Mouse (Mus musculus): ENCODE measurements around the gene Bola2. TPM values are rescaled to one million over a fixed set of nuclear protein-coding genes. Genes with fewer than 3 reads are reported as not detected.

The Bola2 gene
- total and polyA plus RNA-seq, 3 experiments, result 44.1 to 104 (median 101) TPM

DNA sequence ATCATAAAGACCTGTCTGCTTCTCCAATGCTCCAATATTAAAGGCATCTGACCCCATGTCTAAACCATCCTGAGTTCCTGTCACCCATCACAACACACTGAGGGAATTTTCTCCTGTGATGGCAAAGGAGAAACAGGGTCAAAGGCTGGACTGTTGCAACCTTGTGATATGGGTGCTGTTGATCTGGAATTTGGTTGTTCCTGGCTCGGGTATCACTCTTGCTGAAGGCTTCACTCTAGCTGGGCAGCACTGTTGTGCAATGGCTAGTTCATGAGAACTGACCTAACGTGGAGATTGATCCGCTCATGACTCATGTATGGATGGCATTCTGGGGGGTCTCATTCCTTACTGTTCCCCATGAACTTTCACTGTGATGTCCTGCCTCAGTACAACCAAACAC is 6.2 kb upstream of the Bola2 start:
- DNase-seq, result no peak

DNA sequence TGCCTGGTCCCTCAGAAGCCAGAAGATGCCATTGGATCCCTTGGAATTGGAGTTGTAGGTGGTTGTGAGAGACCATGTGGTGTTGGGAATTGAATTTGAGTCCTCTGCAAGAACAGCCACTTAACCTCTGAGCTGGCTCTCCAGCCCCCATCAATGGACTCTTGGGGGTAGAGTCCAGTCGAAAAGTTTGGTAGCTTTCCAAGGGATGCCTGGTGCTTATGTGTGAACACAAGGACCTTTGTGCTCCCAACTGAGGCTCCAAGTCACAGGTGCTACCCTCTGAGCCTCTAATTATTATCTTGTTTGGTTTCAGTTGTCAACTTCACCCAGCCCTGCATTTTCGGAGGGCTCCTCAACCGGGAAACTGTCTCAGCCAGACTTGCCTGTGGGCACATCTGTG is 4.5 kb upstream of the Bola2 start:
- DNase-seq, result no peak

GRCm38 (mm10) chr7:126691676-126692075 is 3.5 kb upstream of the Bola2 start:
- no peak for DNase-seq

- no peak for DNase-seq
Observed at GRCm38 (mm10) chr7:126692426-126692825, 2.8 kb upstream of the Bola2 start.

- peak; percentile 86 for DNase-seq
Observed at GRCm38 (mm10) chr7:126693256-126693655, 1.9 kb upstream of the Bola2 start.

GRCm38 (mm10) chr7:126693781-126694180 is 1.4 kb upstream of the Bola2 start:
- DNase-seq, result no peak

DNA sequence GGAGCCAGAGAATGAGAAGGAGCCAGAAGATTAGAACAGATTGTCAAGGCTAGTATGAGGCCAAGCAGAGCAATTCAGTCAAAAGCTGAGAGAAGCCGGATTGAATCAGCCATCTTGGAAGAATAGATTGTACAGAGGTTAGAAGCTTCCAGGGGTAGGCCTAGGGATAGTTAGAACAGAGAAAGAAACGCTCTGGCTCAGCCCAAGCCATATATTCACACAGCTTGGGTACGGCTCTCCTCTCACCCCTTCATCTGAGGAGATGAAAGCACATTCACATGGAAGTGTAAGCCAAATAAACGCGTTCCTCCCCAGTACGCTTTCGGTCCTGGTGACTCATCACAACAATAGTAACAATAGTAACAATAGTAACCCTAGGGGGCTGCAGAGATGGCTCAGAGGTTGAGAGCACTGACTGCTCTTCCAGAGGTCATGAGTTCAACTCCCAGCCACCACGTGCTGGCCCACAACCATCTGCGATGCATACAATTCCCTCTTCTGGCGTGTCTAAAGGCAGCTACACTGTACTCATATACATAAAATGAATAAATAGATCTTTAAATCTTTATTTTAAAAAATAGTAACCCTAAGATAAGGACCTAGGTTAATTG is 655 bp upstream of the Bola2 start:
- DNase-seq, result no peak

GRCm38 (mm10) chr7:126695631-126696207 is 518 bp downstream of the Bola2 start, which contains the start of gene Slx1b:
TSS of gene Slx1b (minus strand) at chr7:126695784.
- DNase-seq, result peak; percentile 97

- DNase-seq, result no peak
Observed at GRCm38 (mm10) chr7:126696303-126696702, 1.1 kb downstream of the Bola2 start.

DNA sequence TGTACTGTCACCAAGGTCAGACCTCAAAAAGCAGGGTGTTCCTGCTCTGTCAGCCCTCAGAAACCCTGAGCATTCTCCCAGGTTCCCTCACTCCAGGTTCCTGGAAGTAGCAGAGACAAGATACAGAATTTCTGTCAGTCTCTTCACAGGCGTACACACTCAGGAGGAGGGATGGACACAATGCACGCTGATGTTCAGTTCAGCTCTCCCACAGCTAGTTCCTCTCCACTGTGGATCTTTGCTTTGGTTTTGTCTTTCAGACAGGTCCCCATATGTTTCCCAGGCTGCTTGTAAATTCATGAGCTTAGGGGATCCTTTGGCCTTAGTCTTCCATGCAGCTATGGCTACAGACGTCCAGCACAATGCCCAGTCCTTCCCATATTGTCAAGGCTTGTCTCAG is 1.7 kb downstream of the Bola2 start:
- no peak for DNase-seq

DNA sequence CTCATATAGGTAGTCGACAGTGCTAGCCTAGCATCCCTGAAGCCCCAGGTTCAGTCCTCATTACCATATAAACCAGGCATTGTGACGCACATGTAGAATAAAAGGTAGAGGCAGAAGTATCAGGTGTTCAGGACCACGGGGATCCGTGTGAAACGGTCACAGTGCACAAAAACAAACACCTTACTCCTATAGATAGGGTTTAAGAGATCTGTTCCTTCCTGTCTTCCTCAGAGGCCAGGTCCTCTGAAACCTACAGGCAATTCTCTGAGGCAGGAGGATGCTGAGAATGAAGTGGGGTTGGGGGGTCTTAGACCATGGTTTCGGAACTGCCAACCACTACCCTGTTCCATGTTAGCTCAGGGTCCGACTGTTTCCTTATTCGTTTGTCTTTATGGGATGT is 2.6 kb downstream of the Bola2 start:
- DNase-seq, result no peak

DNA sequence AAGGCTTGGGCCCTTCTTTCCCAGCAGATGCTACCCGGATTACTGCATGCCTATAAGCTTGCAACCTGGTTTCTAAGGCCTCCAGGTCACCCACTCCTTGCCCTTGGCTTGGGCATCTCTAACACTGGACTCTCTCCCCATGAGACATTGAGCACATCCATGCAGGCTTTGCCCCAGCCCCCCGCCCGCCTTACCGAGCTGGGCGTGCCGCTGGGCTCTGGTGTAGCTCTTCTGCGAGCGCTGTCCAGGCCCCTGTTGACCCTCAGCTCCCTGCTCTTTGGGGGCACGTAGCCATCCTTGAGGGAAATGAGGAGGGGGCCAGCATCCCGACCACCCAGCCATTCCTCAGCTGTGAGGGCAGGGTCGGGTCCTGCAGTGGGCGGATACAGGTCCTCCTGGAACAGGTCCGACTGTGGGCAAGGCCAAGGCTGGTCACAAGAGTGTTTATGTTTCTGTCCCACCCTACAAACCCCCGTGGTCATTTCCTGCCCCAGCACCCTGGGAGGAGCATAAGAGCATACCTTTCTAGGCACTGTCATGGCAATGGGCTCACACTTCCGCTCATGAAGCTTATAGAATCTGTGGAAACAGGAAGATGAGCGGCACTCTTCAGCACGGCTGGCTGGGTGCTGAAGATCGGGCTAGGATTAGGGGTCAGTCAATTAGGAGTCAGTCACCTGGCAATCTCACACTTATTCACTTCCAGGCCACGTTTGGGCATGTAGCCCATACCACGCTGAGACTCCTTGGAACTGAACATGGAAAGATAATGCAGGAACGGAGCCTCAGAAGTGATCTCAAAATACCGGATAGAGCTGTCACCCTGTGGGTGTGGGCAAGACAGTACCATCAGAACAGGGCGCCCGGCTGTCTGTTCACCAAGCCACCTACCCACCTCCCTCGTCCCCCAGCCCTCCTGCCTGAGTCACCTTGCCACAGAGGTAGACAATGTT is 5.1 kb downstream of the Bola2 start:
- DNase-seq, result no peak

- DNase-seq, result peak; percentile 83
Observed at GRCm38 (mm10) chr7:126701070-126701469, 5.9 kb downstream of the Bola2 start.

DNA sequence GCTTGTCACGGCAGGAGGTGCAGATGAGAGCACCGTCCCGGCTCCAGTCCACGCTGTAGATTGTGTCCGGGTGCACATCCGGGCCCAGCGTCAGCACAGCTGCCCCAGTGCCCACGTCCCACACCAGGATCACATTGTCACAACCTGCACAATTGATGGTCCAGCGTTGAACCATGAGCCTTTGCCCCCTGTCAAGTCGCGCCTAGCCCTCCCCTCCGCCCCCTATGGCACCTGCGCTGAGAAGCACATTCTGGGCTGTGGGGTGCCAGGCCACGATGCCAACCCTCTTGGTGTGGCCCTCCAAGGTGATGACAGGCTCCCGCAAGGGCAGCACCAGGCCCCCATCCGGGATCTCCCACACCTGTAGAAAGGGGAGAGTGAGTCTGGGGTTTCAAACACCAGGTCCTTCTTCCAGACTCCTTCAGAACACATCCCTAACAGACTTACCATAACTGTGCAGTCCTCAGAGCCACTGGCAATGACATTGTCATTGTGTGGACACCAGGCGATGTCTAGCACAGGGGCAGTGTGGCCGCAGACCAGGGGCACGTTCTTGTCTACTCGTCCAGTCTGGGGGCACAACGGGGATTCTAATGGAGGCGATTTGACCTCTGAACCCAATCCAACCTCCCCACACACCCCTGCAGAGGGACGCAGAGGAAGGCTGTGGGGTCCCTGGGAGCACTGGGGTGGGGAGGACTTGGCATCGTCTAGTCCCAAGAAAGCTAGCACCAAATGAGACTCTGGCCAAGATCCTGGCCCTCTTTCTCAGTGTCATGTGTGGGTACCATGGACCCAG is 6.6 kb downstream of the Bola2 start:
- no peak for DNase-seq

DNA sequence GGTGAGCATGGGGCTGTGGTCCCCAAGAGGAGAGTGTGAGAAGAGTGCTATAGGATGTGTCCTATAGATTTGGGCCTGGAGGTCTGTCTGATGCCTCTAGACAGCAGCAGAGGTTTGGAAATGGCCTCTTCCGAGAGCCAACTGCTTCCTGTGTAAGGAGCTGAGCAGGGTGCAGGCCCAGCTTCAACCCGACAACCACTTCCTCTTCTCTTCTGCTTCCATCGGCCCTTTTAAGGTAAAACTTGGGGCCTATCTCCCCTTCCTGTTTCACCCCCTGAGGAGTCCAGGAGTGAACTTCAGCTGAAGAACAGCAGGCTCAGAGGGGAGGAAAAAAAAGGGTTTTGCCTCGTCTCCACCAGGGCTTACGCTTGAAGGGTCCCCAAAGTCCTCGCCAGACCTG is 7.2 kb downstream of the Bola2 start:
- no peak for DNase-seq

DNA sequence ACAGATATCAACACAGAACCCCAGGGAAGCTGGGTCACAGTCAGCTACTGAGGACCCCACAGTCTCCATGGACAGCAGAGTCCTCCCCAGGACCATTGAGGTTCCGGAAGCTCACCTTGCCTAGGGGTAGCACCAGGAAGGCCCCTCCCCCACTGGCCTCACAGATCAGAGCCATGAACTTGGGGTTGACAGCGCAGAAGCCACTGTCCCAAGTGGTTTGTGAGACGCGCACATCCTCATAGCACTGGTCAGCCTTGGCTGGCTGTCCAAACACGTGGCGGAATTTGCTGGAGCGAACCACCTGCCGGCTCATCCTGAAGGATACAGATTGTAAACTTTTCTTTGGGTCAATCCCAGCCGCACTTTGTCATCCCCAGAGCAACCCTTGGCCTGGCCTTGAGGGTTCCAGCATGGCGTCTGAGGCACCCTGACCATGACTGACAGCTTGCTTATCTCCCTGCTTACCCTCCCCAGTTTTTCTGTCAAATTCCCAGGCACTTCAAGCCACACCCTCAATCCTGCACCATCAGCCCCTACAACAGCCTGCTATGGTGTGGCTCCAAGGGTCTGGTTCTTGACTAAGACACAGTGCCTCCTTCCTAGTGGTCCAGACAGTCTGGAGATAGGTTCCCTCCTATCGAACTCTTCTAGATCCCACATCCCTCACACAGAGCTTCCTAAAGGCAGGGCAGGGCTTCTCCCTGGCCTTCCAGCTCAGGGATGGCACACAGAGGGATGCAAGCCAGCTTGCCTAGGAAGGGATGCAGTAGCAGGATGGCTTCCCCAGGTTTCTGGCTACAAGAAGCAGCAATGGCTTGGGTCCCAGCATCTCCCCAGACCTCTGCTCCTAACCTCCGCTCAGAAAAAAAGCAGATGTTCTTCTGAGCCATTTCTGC is 7.9 kb downstream of the Bola2 start:
- no peak for DNase-seq

- no peak for DNase-seq
Observed at GRCm38 (mm10) chr7:126703757-126704077, 8.5 kb downstream of the Bola2 start.

- DNase-seq, result peak; percentile 78
Observed at GRCm38 (mm10) chr7:126704121-126704980, 9.2 kb downstream of the Bola2 start.

DNA sequence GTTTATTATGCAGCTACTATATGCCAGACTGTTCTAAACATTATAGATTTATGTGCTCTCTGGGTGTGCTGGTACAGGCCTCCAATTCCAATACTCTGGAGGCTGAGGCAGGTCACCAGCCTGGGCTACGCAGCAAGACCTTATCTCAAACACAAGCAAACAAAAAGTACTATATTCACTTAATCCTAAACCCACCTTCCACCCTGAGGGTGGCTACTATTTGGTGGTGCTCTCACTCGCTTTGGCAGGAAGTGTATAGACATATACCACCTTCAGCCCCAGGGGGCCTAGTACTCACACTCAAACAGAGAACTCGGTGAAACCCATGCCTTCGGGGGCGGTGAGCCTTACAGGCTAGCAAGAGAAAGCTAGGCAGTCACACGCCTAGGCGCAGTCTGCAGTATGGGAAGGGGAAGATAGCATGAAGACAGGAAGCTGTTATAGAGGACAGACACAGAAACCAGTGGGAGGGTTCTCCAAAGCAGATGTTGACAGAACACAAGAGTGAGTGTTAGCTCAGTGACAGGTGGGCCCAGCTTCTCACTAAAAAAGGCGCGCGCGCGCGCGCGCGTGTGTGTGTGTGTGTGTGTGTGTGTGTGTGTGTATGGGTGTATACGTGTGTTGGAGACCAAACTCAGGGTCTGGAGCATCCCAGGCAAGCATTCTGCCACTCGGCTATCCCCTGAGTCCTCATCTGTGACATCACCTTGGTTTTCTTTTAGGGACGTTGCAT is 12.4 kb downstream of the Bola2 start, which contains the start of gene Coro1a:
TSS of gene Coro1a (minus strand) at position 346 of the 733 bp plus-strand sequence.
- no peak for DNase-seq
